Mouse (Mus musculus) naive thymus-derived CD4-positive, alpha-beta T cell, adult 2 months (primary cell): ENCODE data around the gene Gpr83.
"Not testable (repeated sequence)": the region's sequence is repeated elsewhere in the genome, so short reads cannot be mapped to it uniquely, and the experiment has no call there.

Experiments used
- DNase-seq: peaks from one replicate; pipeline ENCODE4 v3.0.0-alpha.2; 2011; ENCODE audit warnings: low read depth

The Gpr83 gene

GRCm38 (mm10) chr9:14868326-14868725 is 8.3 kb downstream of the Gpr83 start:
- DNase-seq: no peak

GRCm38 (mm10) chr9:14870377-14870776 is 10.4 kb downstream of the Gpr83 start:
- DNase-seq: no peak

- DNase-seq: no peak
These were observed 10.8 kb downstream of the Gpr83 start for GRCm38 (mm10) chr9:14870802-14871201.

GRCm38 (mm10) chr9:14871536-14871935 is 11.5 kb downstream of the Gpr83 start:
- no peak for DNase-seq

GRCm38 (mm10) chr9:14872181-14872930 is 12.3 kb downstream of the Gpr83 start:
- DNase-seq: no peak

GRCm38 (mm10) chr9:14875743-14876507 is 15.9 kb downstream of the Gpr83 start:
- no peak for DNase-seq

- DNase-seq: not testable (repeated sequence)
These were observed 16.6 kb downstream of the Gpr83 start for GRCm38 (mm10) chr9:14876566-14876965.

- peak; percentile 73 for DNase-seq
These were observed 24.6 kb downstream of the Gpr83 start for GRCm38 (mm10) chr9:14884641-14885040.

GRCm38 (mm10) chr9:14885151-14885550 is 25.1 kb downstream of the Gpr83 start:
- DNase-seq: peak; percentile 68

GRCm38 (mm10) chr9:14885954-14886353 is 25.9 kb downstream of the Gpr83 start:
- DNase-seq: no peak

GRCm38 (mm10) chr9:14887787-14888382 is 27.9 kb downstream of the Gpr83 start:
- DNase-seq: peak; percentile 46

GRCm38 (mm10) chr9:14888671-14889070 is 28.7 kb downstream of the Gpr83 start:
- DNase-seq: no peak

GRCm38 (mm10) chr9:14890699-14891098 is 30.7 kb downstream of the Gpr83 start:
- no peak for DNase-seq

GRCm38 (mm10) chr9:14891891-14892290 is 31.9 kb downstream of the Gpr83 start:
- no peak for DNase-seq

GRCm38 (mm10) chr9:14893388-14893787 is 33.4 kb downstream of the Gpr83 start:
- DNase-seq: no peak

GRCm38 (mm10) chr9:14894628-14895027 is 34.6 kb downstream of the Gpr83 start:
- peak; percentile 56 for DNase-seq

GRCm38 (mm10) chr9:14895237-14895835 is 35.3 kb downstream of the Gpr83 start:
- peak; percentile 45 for DNase-seq

GRCm38 (mm10) chr9:14897102-14897501 is 37.1 kb downstream of the Gpr83 start:
- no peak for DNase-seq

- no peak for DNase-seq
These were observed 41.7 kb downstream of the Gpr83 start for GRCm38 (mm10) chr9:14901757-14902156.

GRCm38 (mm10) chr9:14902416-14902815 is 42.4 kb downstream of the Gpr83 start:
- DNase-seq: peak; percentile 48

GRCm38 (mm10) chr9:14903006-14903405 is 43.0 kb downstream of the Gpr83 start:
- DNase-seq: no peak

- DNase-seq: peak; percentile 68
These were observed 43.8 kb downstream of the Gpr83 start, which contains the start of gene Izumo1r for GRCm38 (mm10) chr9:14903581-14904378. TSS of gene Izumo1r (minus strand) at chr9:14903949.
